Mouse (Mus musculus) heart, embryonic 16.5 days (tissue): ENCODE results near the gene Urad. TPM values are rescaled to one million over a fixed set of nuclear protein-coding genes. Genes with fewer than 3 reads are reported as not detected.

ENCODE experiments used
- ATAC-seq: fragments of 200-750 bp; cut with Nextera tagmentation; replicated peaks from 2 replicates; pipeline ENCODE4 v1.8.0; 2017; ENCODE audit warnings: moderate number of reproducible peaks; ENCODE audit not compliant: insufficient read depth, low FRiP score; ENCODE audit errors: extremely low read depth
- H3K27ac ChIP-seq: fragments of 300-500 bp; sonication (generic); 2 replicates; pipeline ENCODE4 v1.5.1; 2014; ENCODE audit warnings: mild to moderate bottlenecking, low read length, control low read depth, moderate library complexity
- H3K27me3 ChIP-seq: fragments of 300-500 bp; sonication (generic); 2 replicates; pipeline ENCODE4 v1.6.1; 2014; ENCODE audit warnings: low read length, mixed read lengths; ENCODE audit not compliant: control insufficient read depth, insufficient read depth
- H3K36me3 ChIP-seq: fragments of 300-500 bp; sonication (generic); 2 replicates; pipeline ENCODE4 v1.6.1; 2014; ENCODE audit not compliant: control insufficient read depth, insufficient read depth
- H3K4me1 ChIP-seq: fragments of 300-500 bp; sonication (generic); 2 replicates; pipeline ENCODE4 v1.6.1; 2014; ENCODE audit warnings: low read length, mixed read lengths; ENCODE audit not compliant: control insufficient read depth, insufficient read depth
- H3K4me2 ChIP-seq: fragments of 300-500 bp; sonication (generic); 2 replicates; pipeline ENCODE4 v1.6.1; 2014; ENCODE audit warnings: low read depth, mild to moderate bottlenecking, control low read depth, low read length
- H3K4me3 ChIP-seq: fragments of 300-500 bp; sonication (generic); 2 replicates; pipeline ENCODE4 v1.5.1; 2014; ENCODE audit warnings: mild to moderate bottlenecking, control low read depth, low read length
- H3K9ac ChIP-seq: fragments of 300-500 bp; sonication (generic); 2 replicates; pipeline ENCODE4 v1.6.1; 2014; ENCODE audit warnings: low read length, control low read depth
- H3K9me3 ChIP-seq: fragments of 300-500 bp; sonication (generic); replicated peaks from 2 replicates; pipeline ENCODE4 v1.6.1; 2016; ENCODE audit warnings: low read length; ENCODE audit not compliant: control insufficient read depth
- WGBS: fragments of 180-500 bp; shearing (Covaris S2); extraction: QIAGEN DNeasy Blood & Tissue Kit; methylation state at CpG from one replicate; pipeline ENCODE4 v1.1.7; 2014; 5-methylcytosine and 5-hydroxymethylcytosine counted together
- polyA plus RNA-seq: library from polyadenylated mRNA; unstranded; fragments of >200 nt; fragmentation: Nextera tagmentation; extraction: Ambion mirVana; gene quantifications from 2 replicates; pipeline ENCODE4 v1.2.1, GENCODE M21; 2015

The Urad gene
- polyA plus RNA-seq, 1 experiment from 2014 or later: not detected

DNA sequence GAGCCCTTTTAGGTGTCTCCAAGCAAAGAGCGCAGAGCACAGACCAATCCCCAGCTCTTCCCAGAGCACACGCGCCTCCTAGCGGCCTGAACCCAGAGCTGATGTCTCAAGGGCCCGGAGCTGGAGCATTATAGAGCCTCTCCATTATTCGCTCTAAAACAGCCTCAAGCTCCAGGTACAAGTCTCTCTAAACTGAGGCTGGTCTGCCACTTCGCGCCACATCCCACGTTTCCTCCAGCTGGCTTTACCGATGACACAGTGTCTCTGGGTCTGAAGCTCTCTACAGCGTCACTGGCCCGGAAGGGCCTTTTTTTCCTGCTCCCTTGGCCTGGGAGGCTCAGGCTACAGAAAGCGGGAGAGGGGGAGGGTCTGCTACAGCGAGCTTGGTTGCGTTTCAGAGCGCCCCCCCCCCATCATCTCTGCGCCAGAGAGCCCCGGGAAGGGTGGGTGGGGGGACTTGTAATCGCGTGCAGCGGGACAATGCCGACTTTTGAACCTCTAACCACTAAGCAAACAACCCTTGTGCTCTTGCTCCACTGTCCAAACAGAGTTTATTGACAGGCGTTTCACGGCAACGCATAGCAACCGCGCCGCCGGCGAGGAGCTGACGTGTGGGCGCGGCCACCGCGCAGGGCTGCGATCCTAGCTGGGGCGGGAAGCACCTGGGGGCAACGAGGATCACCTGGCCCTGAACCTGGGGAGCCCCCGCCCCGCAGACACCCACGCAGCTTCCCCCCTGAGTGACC lies 22.8 kb downstream of the Urad start:
- no peaks in the 10 kb centered on the region for H3K9me3 ChIP-seq
- peak overlapping the region; percentile 55 for H3K4me2 ChIP-seq
- no peak overlapping the region for H3K27ac ChIP-seq
- no peaks in the 10 kb centered on the region for H3K36me3 ChIP-seq
- peak overlapping the region; percentile 34 for H3K4me3 ChIP-seq
- under 1% methylated on average over 41 of the region's 41 CpGs for WGBS
- H3K4me1 ChIP-seq: peaks cover 4% of the 10 kb centered on the region
- ATAC-seq: 0 out of 2 replicates have a peak, but pooled peaks have one; percentile 32
- H3K27me3 ChIP-seq: peaks cover 90% of the 10 kb centered on the region
- no peak overlapping the region for H3K9ac ChIP-seq

- Histone ChIP-seq H3K27me3 (peaks cover 90% of the 10 kb centered on the region), H3K4me2 (no peak overlapping the region), H3K27ac (no peak overlapping the region), H3K9ac (no peak overlapping the region), H3K36me3 (no peaks in the 10 kb centered on the region), H3K4me3 (no peak overlapping the region), H3K9me3 (no peaks in the 10 kb centered on the region), H3K4me1 (peaks cover 4% of the 10 kb centered on the region)
- ATAC-seq: no peak
- 49% methylated on average over 5 of the region's 5 CpGs for WGBS
Observed at GRCm38 (mm10) chr5:147297249-147297648, 25.0 kb downstream of the Urad start.

DNA sequence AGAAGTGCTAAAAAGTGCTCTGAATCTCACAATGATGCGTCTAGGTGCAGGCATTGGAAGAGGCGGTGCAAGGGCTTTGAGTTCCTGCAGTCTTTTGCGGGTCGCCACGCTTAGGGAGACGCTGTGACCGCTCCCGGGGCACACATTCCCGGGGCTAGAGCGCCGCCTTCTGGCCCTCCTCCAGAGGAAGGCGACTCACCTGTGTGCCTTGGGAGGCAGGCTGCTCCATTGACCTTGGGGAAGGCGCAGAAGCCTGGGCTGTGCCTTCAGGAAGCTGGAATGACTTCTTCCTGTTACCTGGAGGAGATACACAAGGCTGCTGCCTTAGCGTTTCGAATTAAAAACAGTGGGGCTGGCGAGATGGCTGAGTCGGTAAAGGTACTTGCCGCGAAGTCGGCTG lies 28.1 kb downstream of the Urad start:
- H3K27me3 ChIP-seq: peaks cover 60% of the 10 kb centered on the region
- no peak overlapping the region for H3K9ac ChIP-seq
- no peak overlapping the region for H3K4me3 ChIP-seq
- H3K4me1 ChIP-seq: no peaks in the 10 kb centered on the region
- H3K27ac ChIP-seq: no peak overlapping the region
- 12% methylated on average over 20 of the region's 20 CpGs for WGBS
- H3K9me3 ChIP-seq: no peaks in the 10 kb centered on the region; the same call in 1 of the 2 replicates
- H3K4me2 ChIP-seq: no peak overlapping the region
- ATAC-seq: no peak
- no peaks in the 10 kb centered on the region for H3K36me3 ChIP-seq

DNA sequence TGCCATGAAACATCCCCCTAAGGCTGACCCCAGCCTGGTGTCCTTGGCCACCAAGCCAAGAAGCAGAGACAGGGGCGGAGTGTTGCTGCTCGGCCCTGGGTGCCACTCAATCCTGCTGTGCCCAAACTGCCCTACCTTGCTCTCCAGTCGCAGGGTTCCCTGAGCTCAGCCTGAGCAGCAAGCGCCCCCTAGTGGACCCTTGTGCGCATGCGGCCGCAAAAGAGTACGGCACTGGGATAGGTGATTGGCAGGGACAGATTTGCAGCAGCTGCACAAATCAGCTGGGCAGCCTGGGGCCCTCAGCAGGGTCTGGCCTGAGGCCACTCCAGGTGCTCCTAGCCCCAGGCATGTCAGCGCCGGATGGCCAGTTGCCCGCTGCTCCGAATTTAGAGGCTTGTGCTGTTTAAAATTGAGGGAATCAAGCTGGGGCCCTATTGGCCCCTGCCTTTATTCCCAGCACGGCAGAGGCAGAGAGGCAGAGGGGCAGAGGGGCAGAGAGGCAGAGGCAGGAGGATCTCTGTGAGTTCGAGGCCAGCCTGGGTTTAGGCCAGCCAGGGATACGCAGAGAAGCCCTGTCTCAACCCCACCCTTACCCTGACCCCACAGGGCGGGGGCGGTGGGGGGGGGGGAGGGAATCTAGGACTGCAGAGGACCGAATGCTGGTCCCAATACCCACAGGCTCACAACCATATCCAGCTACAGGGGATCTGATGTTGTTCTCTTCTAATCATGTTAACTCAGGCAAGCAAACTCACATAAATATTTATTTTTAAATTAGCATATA lies 28.9 kb downstream of the Urad start:
- H3K9me3 ChIP-seq: no peaks in the 10 kb centered on the region; the same call in 1 of the 2 replicates
- 20% methylated on average over 18 of the region's 18 CpGs for WGBS
- peaks cover 52% of the 10 kb centered on the region for H3K27me3 ChIP-seq
- H3K27ac ChIP-seq: no peak overlapping the region
- H3K9ac ChIP-seq: no peak overlapping the region
- no peaks in the 10 kb centered on the region for H3K36me3 ChIP-seq
- H3K4me2 ChIP-seq: no peak overlapping the region
- H3K4me1 ChIP-seq: no peaks in the 10 kb centered on the region
- H3K4me3 ChIP-seq: no peak overlapping the region
- ATAC-seq: peak; percentile 37; the same call in 1 of the 2 replicates

GRCm38 (mm10) chr5:147292506-147293120 lies 29.6 kb downstream of the Urad start:
- H3K36me3 ChIP-seq: no peaks in the 10 kb centered on the region
- no peak overlapping the region for H3K9ac ChIP-seq
- no peak overlapping the region for H3K4me2 ChIP-seq
- peaks cover 45% of the 10 kb centered on the region for H3K27me3 ChIP-seq
- 26% methylated on average over 13 of the region's 13 CpGs for WGBS
- no peak overlapping the region for H3K27ac ChIP-seq
- H3K9me3 ChIP-seq: no peaks in the 10 kb centered on the region; the same call in 1 of the 2 replicates
- no peak overlapping the region for H3K4me3 ChIP-seq
- no peak for ATAC-seq
- no peaks in the 10 kb centered on the region for H3K4me1 ChIP-seq

GRCm38 (mm10) chr5:147291764-147292505 lies 30.3 kb downstream of the Urad start:
- Histone ChIP-seq H3K4me3 (no peak overlapping the region), H3K9me3 (no peaks in the 10 kb centered on the region; the same call in 1 of the 2 replicates), H3K4me2 (no peak overlapping the region), H3K4me1 (no peaks in the 10 kb centered on the region), H3K27ac (no peak overlapping the region), H3K36me3 (no peaks in the 10 kb centered on the region), H3K9ac (no peak overlapping the region), H3K27me3 (peaks cover 43% of the 10 kb centered on the region)
- 22% methylated on average over 16 of the region's 16 CpGs for WGBS
- ATAC-seq: no peak

DNA sequence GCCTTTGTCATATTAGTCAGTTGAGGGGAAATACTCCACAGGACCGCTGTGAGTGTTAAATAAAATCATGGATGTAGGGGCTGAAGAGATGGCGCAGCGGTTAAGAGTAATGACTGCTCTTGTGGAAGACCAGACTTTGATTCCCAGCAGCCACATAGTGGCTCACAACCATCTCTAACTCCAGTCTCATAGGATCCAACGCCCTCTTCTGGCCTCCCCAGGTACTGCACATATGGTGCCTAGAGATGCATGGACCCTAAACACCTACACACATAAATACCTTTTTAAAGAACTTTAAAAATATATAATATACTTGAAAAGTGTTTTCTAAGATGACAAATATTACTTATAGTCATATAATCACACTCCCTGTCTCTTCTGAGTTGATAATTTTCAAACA lies 37.9 kb downstream of the Urad start:
- WGBS: 76% methylated on average over 4 of the region's 4 CpGs
- no peak for ATAC-seq
- no peaks in the 10 kb centered on the region for H3K36me3 ChIP-seq
- peaks cover 22% of the 10 kb centered on the region for H3K27me3 ChIP-seq
- H3K4me1 ChIP-seq: no peaks in the 10 kb centered on the region
- H3K27ac ChIP-seq: no peak overlapping the region
- 0 out of 2 replicates have a peak, but pooled peaks cover 3% of the 10 kb centered on the region for H3K9me3 ChIP-seq
- H3K9ac ChIP-seq: no peak overlapping the region
- no peak overlapping the region for H3K4me3 ChIP-seq
- no peak overlapping the region for H3K4me2 ChIP-seq

DNA sequence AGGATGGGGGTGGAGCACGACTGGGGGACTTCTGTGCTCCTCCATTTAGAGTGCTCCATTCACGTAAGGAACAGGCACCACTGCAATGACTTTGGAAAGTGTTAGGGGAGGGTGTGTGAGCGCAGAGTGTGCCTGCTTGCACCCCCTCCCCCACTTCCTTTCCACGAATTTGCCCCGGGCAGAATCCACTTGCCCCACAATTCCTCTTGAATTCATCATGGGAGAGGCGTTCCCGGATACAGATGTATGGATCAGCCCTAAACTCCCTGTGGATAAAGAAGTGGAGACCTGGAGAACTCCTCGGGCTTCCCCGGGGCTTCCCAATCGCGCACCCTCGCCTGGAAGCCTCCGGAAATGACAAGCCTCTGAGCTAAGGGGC lies 44.7 kb downstream of the Urad start:
- H3K27me3 ChIP-seq: peaks cover 77% of the 10 kb centered on the region
- H3K9ac ChIP-seq: no peak overlapping the region
- ATAC-seq: no peak
- WGBS: 2% methylated on average over 13 of the region's 13 CpGs
- no peaks in the 10 kb centered on the region for H3K4me1 ChIP-seq
- H3K4me2 ChIP-seq: no peak overlapping the region
- no peaks in the 10 kb centered on the region for H3K36me3 ChIP-seq
- no peak overlapping the region for H3K4me3 ChIP-seq
- no peaks in the 10 kb centered on the region for H3K9me3 ChIP-seq
- H3K27ac ChIP-seq: no peak overlapping the region
